ENCODE assay signal across 10 mouse cellular contexts in the genomic region with DNA sequence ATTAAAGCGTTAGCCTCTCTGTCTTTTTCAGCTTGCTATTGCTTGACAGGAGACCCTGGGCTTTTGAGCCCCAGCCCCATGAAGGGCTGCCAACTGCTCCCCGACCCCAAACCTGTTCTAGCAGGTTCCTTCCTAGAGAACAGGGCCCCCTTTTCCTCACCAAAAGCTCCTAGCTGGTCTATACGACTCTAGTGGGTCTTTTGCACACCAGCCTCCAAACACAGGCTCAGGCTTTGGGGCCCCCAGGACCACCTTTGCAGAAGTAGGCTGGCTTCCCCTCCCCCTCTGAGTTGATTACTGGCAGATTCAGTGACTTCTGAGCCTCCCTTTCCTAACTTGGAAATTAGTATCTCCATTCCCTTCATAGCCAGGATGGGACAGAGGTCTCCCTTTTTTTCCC. TPM values are rescaled to one million over a fixed set of nuclear protein-coding genes. Genes with fewer than 3 reads are reported as not detected.
DNase-seq lines count a peak whose midpoint lies in the region; ATAC-seq and TF ChIP-seq lines count a peak whose summit lies in the region.
"Had no signal": no experiment of that assay in that cellular context is flagged by ENCODE, and none has a peak within 500 bp of the region (broad histone marks: within the 10 kb centered on the region; RNA-seq: fewer than 3 reads in every experiment).

No protein-coding gene starts in this region.

- H3K4me2 ChIP-seq in lung, embryonic 16.5 days (ENCODE audit: low read depth, low read length), result peak overlapping the region; percentile 93
- H3K4me2 ChIP-seq in forebrain, embryonic 15.5 days (replicated peaks), result peak overlapping the region; percentile 65
- peak overlapping the region; percentile 97 for H3K4me2 ChIP-seq in limb, embryonic 15.5 days
- H3K4me2 ChIP-seq in stomach, embryonic 16.5 days (ENCODE audit: low read depth, low read length), result peak overlapping the region; percentile 94

- no peak for TF ChIP-seq POLR2A in lung, adult 2 months (IDR thresholded peaks at IDR 0.05; ENCODE audit: borderline replicate concordance, extremely low read depth, low read depth, low read length)

- peaks cover 5% of the 10 kb centered on the region; the same call in 1 of the 2 replicates for H3K27me3 ChIP-seq in lung, embryonic 16.5 days (ENCODE audit: control insufficient read depth, insufficient read depth, low read depth, low read length)
- no peaks in the 10 kb centered on the region for H3K27me3 ChIP-seq in forebrain, embryonic 15.5 days
- H3K27me3 ChIP-seq in limb, embryonic 15.5 days, result peaks cover 20% of the 10 kb centered on the region
- peaks cover 12% of the 10 kb centered on the region; the same call in 1 of the 2 replicates for H3K27me3 ChIP-seq in stomach, embryonic 16.5 days (ENCODE audit: control insufficient read depth, insufficient read depth, low read length)

- H3K9ac ChIP-seq in lung, embryonic 16.5 days (ENCODE audit: low read length), result no peak overlapping the region
- H3K9ac ChIP-seq in forebrain, embryonic 15.5 days (replicated peaks), result peak overlapping the region; percentile 55
- no peak overlapping the region for H3K9ac ChIP-seq in limb, embryonic 15.5 days
- H3K9ac ChIP-seq in stomach, embryonic 16.5 days (ENCODE audit: low read length), result no peak overlapping the region

- no peak overlapping the region for H3K4me3 ChIP-seq in lung, embryonic 16.5 days (ENCODE audit: low read length)
- H3K4me3 ChIP-seq in lung, adult 2 months (replicated peaks; ENCODE audit: extremely low read depth, low read depth, low read length), result no peak overlapping the region
- H3K4me3 ChIP-seq in forebrain, embryonic 15.5 days, result peak overlapping the region; percentile 53
- H3K4me3 ChIP-seq in limb, embryonic 15.5 days, result peak overlapping the region; percentile 53
- H3K4me3 ChIP-seq in stomach, embryonic 16.5 days (replicated peaks; ENCODE audit: low read length), result no peak overlapping the region

- no peak for TF ChIP-seq CTCF in lung, adult 2 months (IDR thresholded peaks at IDR 0.05; ENCODE audit: insufficient read depth, low read length)

- H3K27ac ChIP-seq in lung, embryonic 16.5 days (ENCODE audit: low read length), result no peak overlapping the region
- no peak overlapping the region for H3K27ac ChIP-seq in forebrain, embryonic 15.5 days (replicated peaks)
- H3K27ac ChIP-seq in limb, embryonic 15.5 days, result no peak overlapping the region
- H3K27ac ChIP-seq in stomach, embryonic 16.5 days (ENCODE audit: low read length), result no peak overlapping the region

- no peaks in the 10 kb centered on the region for H3K9me3 ChIP-seq in lung, embryonic 16.5 days (ENCODE audit: control insufficient read depth, low read length)
- no peaks in the 10 kb centered on the region for H3K9me3 ChIP-seq in forebrain, embryonic 15.5 days
- no peaks in the 10 kb centered on the region for H3K9me3 ChIP-seq in limb, embryonic 15.5 days
- H3K9me3 ChIP-seq in stomach, embryonic 16.5 days (replicated peaks; ENCODE audit: control insufficient read depth, low read length), result no peaks in the 10 kb centered on the region

- intact Hi-C loops in left cerebral cortex, postnatal 14 days (cut with DNase I), result no loop called here

- DNase-seq in lung, adult 2 months, result no peak
- no peak for DNase-seq in left cerebral cortex, postnatal 14 days (ENCODE audit: low spot score in 2 of 2)
- DNase-seq in left cerebral cortex, adult 8-10 months (ENCODE audit: low spot score in 2 of 2), result no peak
- DNase-seq: thymus, adult 18-20 months had no signal

- ATAC-seq in lung, embryonic 16.5 days (ENCODE audit: low read depth), result no peak
- no peak for ATAC-seq in forebrain, embryonic 15.5 days (replicated peaks)
- ATAC-seq in limb, embryonic 15.5 days (ENCODE audit: insufficient number of reproducible peaks, low FRiP score, low TSS enrichment, low read depth), result no peak
- no peak for ATAC-seq in stomach, embryonic 16.5 days (ENCODE audit: insufficient read depth, low FRiP score)

- no peaks in the 10 kb centered on the region for H3K36me3 ChIP-seq in lung, embryonic 16.5 days (ENCODE audit: control insufficient read depth, insufficient read depth, low read length)
- no peaks in the 10 kb centered on the region for H3K36me3 ChIP-seq in forebrain, embryonic 15.5 days
- no peaks in the 10 kb centered on the region for H3K36me3 ChIP-seq in limb, embryonic 15.5 days
- H3K36me3 ChIP-seq in stomach, embryonic 16.5 days (ENCODE audit: control insufficient read depth, insufficient read depth, low read length), result no peaks in the 10 kb centered on the region

- peaks cover 5% of the 10 kb centered on the region; the same call in 1 of the 2 replicates for H3K4me1 ChIP-seq in lung, embryonic 16.5 days (replicated peaks; ENCODE audit: control insufficient read depth, insufficient read depth, low read length)
- H3K4me1 ChIP-seq in lung, adult 2 months (ENCODE audit: control insufficient read depth, insufficient read depth, low read length), result no peaks in the 10 kb centered on the region
- H3K4me1 ChIP-seq in forebrain, embryonic 15.5 days, result peaks cover 22% of the 10 kb centered on the region
- H3K4me1 ChIP-seq in limb, embryonic 15.5 days, result peaks cover 14% of the 10 kb centered on the region
- H3K4me1 ChIP-seq in stomach, embryonic 16.5 days (ENCODE audit: control insufficient read depth, insufficient read depth, low read length), result peaks cover 11% of the 10 kb centered on the region; the same call in 1 of the 2 replicates

- WGBS in lung, embryonic 16.5 days, result 27% methylated on average over 3 of the region's 3 CpGs
- 34% methylated on average over 3 of the region's 3 CpGs for WGBS in lung, adult 2 months
- WGBS in forebrain, embryonic 15.5 days, result 7% methylated on average over 3 of the region's 3 CpGs
- 10% methylated on average over 3 of the region's 3 CpGs for WGBS in limb, embryonic 15.5 days
- WGBS in stomach, embryonic 16.5 days, result 24% methylated on average over 3 of the region's 3 CpGs

RNA-seq across cellular contexts. Expression of a gene that starts 1.4 kb away (rescaled TPM):
- polyA plus RNA-seq in lung, embryonic 16.5 days (2015; fragmentation: Nextera tagmentation; extraction: Ambion mirVana), result 2.0 and 2.5 TPM in 2 replicates
- 0.06 and 0.09 TPM in 2 replicates for polyA plus RNA-seq in lung, adult 2 months (2012; rRNA removed)
- 79.1 and 83.4 TPM in 2 replicates for polyA plus RNA-seq in forebrain, embryonic 15.5 days (2015; fragmentation: Nextera tagmentation; extraction: Ambion mirVana)
- 5.8 and 6.7 TPM in 2 replicates for polyA plus RNA-seq in limb, embryonic 15.5 days (2015; fragmentation: Nextera tagmentation; extraction: Ambion mirVana)
- polyA plus RNA-seq in stomach, embryonic 16.5 days (2015; fragmentation: Nextera tagmentation; extraction: Ambion mirVana), result 2.6 and 2.9 TPM in 2 replicates
- 100 to 1,000 TPM; 382 to 398 TPM for total RNA-seq in left cerebral cortex, postnatal 14 days (2021)
- total RNA-seq in left cerebral cortex, adult 8-10 months (2022), result 100 to 1,000 TPM; 372 to 403 (median 398) TPM
- total RNA-seq: granulocyte monocyte progenitor cell, adult 5-6 weeks had no signal

RNA-seq across cellular contexts. Expression of a gene that starts 8.6 kb away (rescaled TPM):
- polyA plus RNA-seq in lung, embryonic 16.5 days (2015; fragmentation: Nextera tagmentation; extraction: Ambion mirVana), result not detected in 2 replicates
- not detected in 2 replicates for polyA plus RNA-seq in lung, adult 2 months (2012; rRNA removed)
- not detected in 2 replicates for polyA plus RNA-seq in forebrain, embryonic 15.5 days (2015; fragmentation: Nextera tagmentation; extraction: Ambion mirVana)
- polyA plus RNA-seq in limb, embryonic 15.5 days (2015; fragmentation: Nextera tagmentation; extraction: Ambion mirVana), result not detected in 2 replicates
- polyA plus RNA-seq in stomach, embryonic 16.5 days (2015; fragmentation: Nextera tagmentation; extraction: Ambion mirVana), result not detected in 2 replicates
- not detected for total RNA-seq in left cerebral cortex, postnatal 14 days (2021)
- total RNA-seq in left cerebral cortex, adult 8-10 months (2022), result not detected
- total RNA-seq: adrenal gland, postnatal 4 days; granulocyte monocyte progenitor cell, adult 5-6 weeks had no signal

RNA-seq across cellular contexts. Expression of a gene that starts 13.1 kb away (rescaled TPM):
- 24.0 and 24.3 TPM in 2 replicates for polyA plus RNA-seq in lung, embryonic 16.5 days (2015; fragmentation: Nextera tagmentation; extraction: Ambion mirVana)
- 0.79 and 0.93 TPM in 2 replicates for polyA plus RNA-seq in lung, adult 2 months (2012; rRNA removed)
- 14.0 and 15.7 TPM in 2 replicates for polyA plus RNA-seq in forebrain, embryonic 15.5 days (2015; fragmentation: Nextera tagmentation; extraction: Ambion mirVana)
- 16.1 and 19.5 TPM in 2 replicates for polyA plus RNA-seq in limb, embryonic 15.5 days (2015; fragmentation: Nextera tagmentation; extraction: Ambion mirVana)
- 16.4 and 20.4 TPM in 2 replicates for polyA plus RNA-seq in stomach, embryonic 16.5 days (2015; fragmentation: Nextera tagmentation; extraction: Ambion mirVana)
- total RNA-seq in left cerebral cortex, postnatal 14 days (2021), result 10 to 100 TPM in 1 of 2 experiments, 1 to 10 TPM in 1; 9.3 to 12.0 TPM
- 10 to 100 TPM in 3 of 4 experiments, 1 to 10 TPM in 1; 8.6 to 11.9 (median 11.3) TPM for total RNA-seq in left cerebral cortex, adult 8-10 months (2022)

RNA-seq across cellular contexts. Expression of a gene that starts 30.2 kb away (rescaled TPM):
- polyA plus RNA-seq in lung, embryonic 16.5 days (2015; fragmentation: Nextera tagmentation; extraction: Ambion mirVana), result 3.5 and 6.0 TPM in 2 replicates
- polyA plus RNA-seq in lung, adult 2 months (2012; rRNA removed), result 17.8 and 27.4 TPM in 2 replicates
- 1.0 and 1.9 TPM in 2 replicates for polyA plus RNA-seq in forebrain, embryonic 15.5 days (2015; fragmentation: Nextera tagmentation; extraction: Ambion mirVana)
- 7.0 and 10.3 TPM in 2 replicates for polyA plus RNA-seq in limb, embryonic 15.5 days (2015; fragmentation: Nextera tagmentation; extraction: Ambion mirVana)
- polyA plus RNA-seq in stomach, embryonic 16.5 days (2015; fragmentation: Nextera tagmentation; extraction: Ambion mirVana), result 15.8 and 17.9 TPM in 2 replicates
- total RNA-seq in left cerebral cortex, postnatal 14 days (2021), result 1 to 10 TPM; 1.2 to 1.7 TPM
- total RNA-seq in left cerebral cortex, adult 8-10 months (2022), result 1 to 10 TPM in 2 of 4 experiments, under 1 TPM in 2; 0.72 to 1.7 (median 1.0) TPM

RNA-seq across cellular contexts. Expression of a gene that starts 38.5 kb away (rescaled TPM):
- 20.6 and 24.2 TPM in 2 replicates for polyA plus RNA-seq in lung, embryonic 16.5 days (2015; fragmentation: Nextera tagmentation; extraction: Ambion mirVana)
- 94.0 and 124 TPM in 2 replicates for polyA plus RNA-seq in lung, adult 2 months (2012; rRNA removed)
- 2.5 and 2.9 TPM in 2 replicates for polyA plus RNA-seq in forebrain, embryonic 15.5 days (2015; fragmentation: Nextera tagmentation; extraction: Ambion mirVana)
- 22.7 and 24.9 TPM in 2 replicates for polyA plus RNA-seq in limb, embryonic 15.5 days (2015; fragmentation: Nextera tagmentation; extraction: Ambion mirVana)
- 34.8 and 40.0 TPM in 2 replicates for polyA plus RNA-seq in stomach, embryonic 16.5 days (2015; fragmentation: Nextera tagmentation; extraction: Ambion mirVana)
- 1 to 10 TPM; 3.6 to 4.2 TPM for total RNA-seq in left cerebral cortex, postnatal 14 days (2021)
- 1 to 10 TPM; 6.1 to 8.4 (median 6.7) TPM for total RNA-seq in left cerebral cortex, adult 8-10 months (2022)

Comparison
In these comparisons a context has a peak if more than half of its experiments do, and no peak if none do; other contexts are left out.
1. H3K4me3 ChIP-seq: peak in forebrain, embryonic 15.5 days (single experiment) and limb, embryonic 15.5 days (single experiment); none in lung, embryonic 16.5 days (single experiment), lung, adult 2 months (single experiment) and stomach, embryonic 16.5 days (single experiment).
2. RNA of a gene that starts 1.4 kb away (polyA plus RNA-seq): 79.1 to 83.4 TPM in forebrain, embryonic 15.5 days; 5.8 to 6.7 TPM in limb, embryonic 15.5 days, 2.6 to 2.9 TPM in stomach, embryonic 16.5 days, 2.0 to 2.5 TPM in lung, embryonic 16.5 days and 0.06 to 0.09 TPM in lung, adult 2 months; every median in the first group is over 10 times any median in the second.
3. Peak in every context shown above with its lines, with median percentiles within 50 percentile points of each other: H3K4me2 ChIP-seq.